Mouse (Mus musculus): ENCODE results near the gene Olfr330.

- TF ChIP-seq TAL1 (IDR thresholded peaks at IDR 0.05; ENCODE audit: low read length) (no peak), GATA1 (IDR thresholded peaks at IDR 0.05; ENCODE audit: low read length) (no peak)
Measured at GRCm38 (mm10) chr11:58498761-58499160, 35.9 kb downstream of the Olfr330 start.
